Mouse (Mus musculus) naive thymus-derived CD4-positive, alpha-beta T cell, adult 2 months (primary cell): Measurements from ENCODE around the gene Lcn10.
A peak's percentile ranks its signal among the peaks of the same experiment; 100 is the strongest.
"Not testable (repeated sequence)": the region's sequence is repeated elsewhere in the genome, so short reads cannot be mapped to it uniquely, and the experiment has no call there.

ENCODE experiments used
- DNase-seq: peaks from one replicate; pipeline ENCODE4 v3.0.0-alpha.2; 2011; ENCODE audit warnings: low read depth

Gene Lcn10

GRCm38 (mm10) chr2:25706643-25707481 lies 24.3 kb downstream of the Lcn10 start, which contains the start of gene Bmyc:
Gene Bmyc (plus strand): TSS chr2:25706739.
- DNase-seq = peak; percentile 80

DNA sequence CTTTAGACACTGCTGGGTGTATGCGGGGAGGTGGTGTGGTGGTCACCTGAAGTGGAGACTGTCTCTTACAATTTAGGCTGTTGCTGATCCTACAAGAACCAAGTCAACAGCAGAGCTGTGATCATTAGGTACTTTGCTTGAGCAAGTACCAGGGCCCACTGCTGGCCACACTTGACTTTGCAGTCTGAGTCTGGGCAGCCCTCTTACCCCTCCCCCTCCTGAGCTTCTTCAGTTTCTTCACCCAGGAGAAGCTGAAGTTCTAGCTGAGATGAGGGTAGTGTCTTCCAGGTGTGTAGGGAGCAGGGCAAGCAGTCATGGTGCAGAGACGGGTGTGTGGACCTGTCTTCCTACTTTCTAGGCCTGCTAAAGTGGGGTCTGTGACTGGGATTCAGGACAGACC lies 25.6 kb downstream of the Lcn10 start:
- peak; percentile 40 for DNase-seq

DNA sequence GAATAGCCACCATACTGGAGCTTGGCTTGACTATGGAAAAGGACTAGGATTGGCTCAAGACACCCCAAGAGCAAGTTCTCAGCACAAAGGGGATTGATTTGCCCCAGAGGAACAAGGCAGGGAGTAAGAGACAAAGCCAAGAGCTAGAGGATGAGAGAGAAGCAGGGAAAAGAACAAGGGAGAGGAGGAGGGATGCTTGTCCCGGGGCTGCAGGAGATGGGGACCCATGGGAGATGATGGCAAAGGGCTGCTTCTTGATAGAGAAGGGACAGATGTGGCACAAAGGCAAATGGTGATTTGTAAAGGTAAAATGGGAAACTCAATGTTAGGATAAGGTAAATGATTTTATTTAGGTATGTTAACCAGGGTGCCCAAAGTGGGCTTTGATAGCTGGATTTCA lies 26.5 kb downstream of the Lcn10 start:
- DNase-seq = not testable (repeated sequence)

GRCm38 (mm10) chr2:25709791-25710190 lies 27.3 kb downstream of the Lcn10 start:
- DNase-seq = not testable (repeated sequence)

DNA sequence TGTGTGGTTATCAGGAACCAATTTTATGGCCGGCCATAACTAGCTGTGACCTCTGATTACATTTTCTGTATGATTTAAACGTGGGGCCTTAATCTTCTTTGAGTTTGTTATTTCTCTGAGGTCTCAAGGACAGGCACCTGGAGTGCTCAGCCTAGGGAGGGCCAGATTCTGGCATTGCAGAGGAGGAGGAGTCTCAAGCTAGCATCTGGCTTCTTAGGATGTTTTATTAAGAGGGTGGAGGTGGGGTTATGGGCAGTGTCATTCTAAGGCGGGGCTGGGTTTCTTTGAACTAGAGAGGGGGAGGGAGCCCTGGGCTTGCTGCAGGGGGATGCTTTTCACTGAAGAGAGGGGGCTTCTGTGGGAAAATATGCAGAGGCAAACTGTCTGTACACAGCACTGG lies 29.1 kb downstream of the Lcn10 start:
- not testable (repeated sequence) for DNase-seq

DNA sequence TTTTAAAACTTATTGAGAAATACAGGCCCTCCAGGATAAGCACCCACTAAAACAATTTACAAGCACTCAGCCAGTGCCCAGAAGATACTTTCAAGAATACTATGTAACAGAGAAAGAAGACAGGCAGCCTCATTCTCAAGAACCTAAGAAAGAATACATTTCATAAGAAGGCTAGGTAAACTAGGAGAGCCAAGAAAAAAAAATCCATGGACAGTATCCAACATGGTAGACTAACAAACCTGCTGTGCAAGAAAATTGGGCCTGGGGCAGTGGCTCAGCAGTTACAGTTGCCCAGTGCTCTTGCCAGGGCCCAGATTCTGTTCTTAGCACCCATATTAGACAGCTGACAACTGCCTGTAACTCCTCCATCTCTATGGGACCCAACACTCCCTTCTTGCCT lies 34.7 kb downstream of the Lcn10 start:
- no peak for DNase-seq

DNA sequence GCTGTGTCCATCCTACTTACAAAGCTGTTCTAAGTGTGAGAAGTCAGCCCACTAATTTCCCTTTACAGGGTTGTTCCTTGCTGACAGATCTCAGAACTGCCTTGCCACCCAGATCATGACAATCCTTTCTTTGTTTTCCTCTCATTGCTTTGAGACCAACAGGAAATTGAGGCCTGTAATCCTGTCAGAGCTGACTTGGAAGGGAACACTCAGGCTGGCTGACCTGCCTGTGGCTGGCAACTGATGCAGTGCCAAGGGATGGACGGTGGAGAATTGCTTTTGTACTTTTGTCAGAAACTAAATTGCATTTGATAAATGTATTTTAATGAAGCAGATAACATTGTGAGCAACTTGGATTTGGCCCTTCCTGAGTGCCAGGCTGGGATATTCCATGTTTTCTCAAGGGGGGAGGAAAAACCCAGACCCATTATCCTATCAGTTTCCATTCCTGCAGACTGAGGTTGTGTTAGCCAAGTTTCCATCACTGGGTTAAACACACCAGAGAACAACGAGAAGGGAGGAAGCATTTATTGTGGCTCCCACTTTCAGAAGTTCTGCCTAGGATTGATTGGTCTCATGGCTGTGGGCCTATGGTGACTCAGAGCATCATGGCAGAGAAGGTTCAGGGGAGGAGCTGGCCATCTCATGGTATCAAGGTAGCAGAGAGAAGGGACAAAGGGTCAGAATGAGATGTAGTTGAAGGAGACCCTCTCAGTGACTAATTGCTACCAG lies 50.8 kb downstream of the Lcn10 start:
- DNase-seq = no peak
